Mouse (Mus musculus) MEL (cell line): Measurements from ENCODE around the gene Pde11a.

Experiments used
- CTCF ChIP-seq, 3 experiments: IDR thresholded peaks in 2 of 3; conservative IDR thresholded peaks in 1 of 3; 2 replicates each; pipeline ENCODE4 v1.5.1; 2011 to 2012; ENCODE audit warnings: low read length in 3 of 3, low read depth in 2 of 3, mild to moderate bottlenecking in 2 of 3, improper control_type of control experiment in 1 of 3, inconsistent platforms in 1 of 3, mixed read lengths in 1 of 3, moderate library complexity in 1 of 3; ENCODE audit not compliant: control insufficient read depth in 1 of 3, insufficient read depth in 1 of 3, poor library complexity in 1 of 3, severe bottlenecking in 1 of 3
- E2F4 ChIP-seq: IDR thresholded peaks from 2 replicates; pipeline ENCODE4 v1.6.1; 2011; ENCODE audit warnings: low read depth, low read length, improper control_type of control experiment, borderline replicate concordance
- EP300 ChIP-seq, 2 experiments: IDR thresholded peaks; 2 replicates each; pipeline ENCODE4 v1.6.1; 2011; ENCODE audit warnings: improper control_type of control experiment in 2 of 2, low read length in 2 of 2, low read depth in 1 of 2, mild to moderate bottlenecking in 1 of 2
- GATA1 ChIP-seq: IDR thresholded peaks from 2 replicates; pipeline ENCODE4 v1.6.1; 2011; ENCODE audit warnings: low read depth, low read length, improper control_type of control experiment
- HCFC1 ChIP-seq: IDR thresholded peaks from 2 replicates; pipeline ENCODE4 v1.6.1; 2012; ENCODE audit warnings: low read depth, mild to moderate bottlenecking, inconsistent platforms, low read length, improper control_type of control experiment, moderate library complexity
- MAFK ChIP-seq: IDR thresholded peaks from 2 replicates; pipeline ENCODE4 v1.6.1; 2011; ENCODE audit warnings: low read depth, mild to moderate bottlenecking, low read length, improper control_type of control experiment, borderline replicate concordance
- NELFE ChIP-seq: IDR thresholded peaks from 2 replicates; pipeline ENCODE4 v1.6.1; 2011; ENCODE audit warnings: low read depth, low read length, improper control_type of control experiment
- POLR2A ChIP-seq, 2 experiments: IDR thresholded peaks; 2 replicates each; pipeline ENCODE4 v1.6.1; 2011 to 2012; ENCODE audit warnings: low read length in 2 of 2, mild to moderate bottlenecking in 2 of 2, control low read depth in 1 of 2, improper control_type of control experiment in 1 of 2, low read depth in 1 of 2, moderate library complexity in 1 of 2; ENCODE audit not compliant: control insufficient read depth in 1 of 2, insufficient read depth in 1 of 2, poor library complexity in 1 of 2
- POLR2AphosphoS5 ChIP-seq: IDR thresholded peaks from 2 replicates; pipeline ENCODE4 v1.6.1; 2012; ENCODE audit warnings: low read depth, borderline replicate concordance, mild to moderate bottlenecking, inconsistent platforms, low read length, moderate library complexity, mixed read lengths
- TBP ChIP-seq: IDR thresholded peaks from 2 replicates; pipeline ENCODE4 v1.8.0; 2011; ENCODE audit warnings: low read depth, low read length, improper control_type of control experiment
- ZNF384 ChIP-seq: IDR thresholded peaks from 2 replicates; pipeline ENCODE4 v1.6.1; 2012; ENCODE audit warnings: low read depth, mild to moderate bottlenecking, inconsistent platforms, low read length, improper control_type of control experiment

DNA sequence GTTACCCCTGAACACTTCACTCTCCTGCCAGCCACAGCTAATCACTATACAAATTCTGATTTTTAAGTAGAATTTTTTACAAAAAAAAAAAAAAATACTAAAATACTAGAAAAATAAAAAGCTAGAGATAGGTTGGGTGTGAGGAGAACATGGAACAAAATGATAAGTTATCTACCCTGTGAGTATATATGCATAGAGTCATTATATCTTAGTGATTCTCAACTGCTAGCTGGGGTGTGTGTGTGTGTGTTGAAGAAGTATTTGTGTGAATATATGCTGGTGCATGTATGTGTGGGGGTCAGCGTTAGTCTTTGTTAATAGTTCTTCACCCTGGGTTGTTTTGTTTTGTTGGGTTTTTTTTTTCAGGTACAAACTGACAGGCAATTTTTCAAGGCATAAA, 69.1 kb downstream of the Pde11a start:
- TF ChIP-seq ZNF384 (no peak), POLR2AphosphoS5 (no peak), MAFK (no peak), POLR2A (IDR thresholded peaks at IDR 0.05; ENCODE audit: control insufficient read depth in 1 of 2, insufficient read depth in 1 of 2, low read depth in 1 of 2, low read length in 2 of 2, poor library complexity in 1 of 2) (no peak), EP300 (IDR thresholded peaks at IDR 0.05; ENCODE audit: low read depth in 1 of 2, low read length in 2 of 2) (no peak), E2F4 (no peak), CTCF (IDR thresholded peaks at IDR 0.05 in 2 of 3, conservative IDR thresholded peaks at IDR 0.05 in 1 of 3; ENCODE audit: control insufficient read depth in 1 of 3, insufficient read depth in 1 of 3, low read depth in 2 of 3, low read length in 3 of 3, poor library complexity in 1 of 3, severe bottlenecking in 1 of 3) (no peak), GATA1 (no peak), NELFE (no peak), HCFC1 (no peak), TBP (no peak)
